In the genomic region with DNA sequence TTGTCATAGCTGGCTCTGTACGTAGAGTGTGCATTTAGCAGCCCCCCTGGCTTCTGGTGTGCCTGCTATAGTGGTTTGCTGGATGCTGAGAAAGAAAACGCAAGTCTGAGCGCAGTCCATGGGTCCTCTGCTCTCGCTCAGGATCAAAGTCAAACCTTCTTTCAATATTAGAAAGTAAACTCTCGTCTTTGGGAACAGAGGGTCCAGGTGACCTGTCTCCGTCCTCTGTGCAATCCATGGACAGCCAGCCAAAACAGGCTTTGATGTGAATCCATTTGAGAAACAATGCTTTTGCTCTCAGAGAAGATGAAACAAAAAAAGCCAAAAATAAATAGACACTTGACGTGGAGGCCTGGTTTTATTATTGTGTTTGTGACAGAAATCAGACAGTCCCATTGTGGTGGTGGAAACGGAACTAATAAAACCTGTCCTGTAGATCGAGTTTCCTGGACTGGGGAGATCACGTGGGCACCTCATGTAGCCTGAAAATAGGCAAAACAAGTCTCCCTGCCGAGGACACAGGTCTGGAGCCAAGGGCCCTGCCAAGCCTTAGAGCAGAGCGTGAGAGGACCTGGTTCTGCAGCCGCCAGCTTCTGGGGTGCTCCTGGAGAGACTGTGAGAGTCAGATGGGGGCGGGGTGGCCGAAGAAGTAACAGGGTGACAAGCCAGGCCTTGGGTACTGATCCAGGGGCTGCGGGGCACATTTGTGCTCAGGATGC, we compare ENCODE assay signal across 10 mouse cellular contexts. TPM values are rescaled to one million over a fixed set of nuclear protein-coding genes. Genes with fewer than 3 reads are reported as not detected.
DNase-seq lines count a peak whose midpoint lies in the region; ATAC-seq and TF ChIP-seq lines count a peak whose summit lies in the region.
"Had no signal": no experiment of that assay in that cellular context is flagged by ENCODE, and none has a peak within 500 bp of the region (broad histone marks: within the 10 kb centered on the region; RNA-seq: fewer than 3 reads in every experiment).

No protein-coding gene starts in this region.

- no peaks in the 10 kb centered on the region for H3K9me3 ChIP-seq in intestine, postnatal 0 days (ENCODE audit: control insufficient read depth)
- H3K9me3 ChIP-seq in liver, embryonic 15.5 days (replicated peaks) = no peaks in the 10 kb centered on the region
- H3K9me3 ChIP-seq: forebrain, embryonic 15.5 days had no signal

- no peak for TF ChIP-seq POLR2A in cerebellum, adult 2 months (IDR thresholded peaks at IDR 0.05; ENCODE audit: borderline replicate concordance, insufficient read depth, low read length)

- H3K27ac ChIP-seq in gastrocnemius, adult 2 months = peak overlapping the region; percentile 79
- H3K27ac ChIP-seq in cerebellum, adult 2 months (ENCODE audit: insufficient read depth, low read length) = peak overlapping the region; percentile 83
- H3K27ac ChIP-seq in intestine, postnatal 0 days (ENCODE audit: low read depth, low read length) = peak overlapping the region; percentile 95
- peak overlapping the region; percentile 77 for H3K27ac ChIP-seq in liver, embryonic 15.5 days (replicated peaks)
- H3K27ac ChIP-seq: forebrain, embryonic 15.5 days had no signal

- intact Hi-C loops in gastrocnemius, adult 2 months (cut with DNase I) = no loop called here
- intact Hi-C loops in gastrocnemius, postnatal 36 days (cut with DNase I) = no loop called here
- intact Hi-C loops in left cerebral cortex, postnatal 25 days (cut with DNase I) = no loop called here

- TF ChIP-seq CTCF in gastrocnemius, adult 2 months (IDR thresholded peaks at IDR 0.05) = no peak
- TF ChIP-seq CTCF in cerebellum, adult 2 months (IDR thresholded peaks at IDR 0.05; ENCODE audit: borderline replicate concordance, insufficient read depth, low read depth, low read length) = no peak
- TF ChIP-seq CTCF in intestine, postnatal 0 days (IDR thresholded peaks at IDR 0.05; ENCODE audit: low read depth) = no peak

- 17% methylated on average over 16 of the region's 16 CpGs for WGBS in cerebellum, adult 2 months
- WGBS in intestine, postnatal 0 days = 47% methylated on average over 16 of the region's 16 CpGs
- WGBS in liver, embryonic 15.5 days (ENCODE audit: insufficient replicate concordance) = 62% methylated on average over 16 of the region's 16 CpGs

- ATAC-seq in intestine, postnatal 0 days = peak; percentile 59
- ATAC-seq in liver, embryonic 15.5 days (ENCODE audit: insufficient read depth) = no peak; the same call in 1 of the 2 replicates
- ATAC-seq: forebrain, embryonic 15.5 days had no signal

- peaks cover 13% of the 10 kb centered on the region for H3K36me3 ChIP-seq in intestine, postnatal 0 days (ENCODE audit: control insufficient read depth, insufficient read depth)
- peaks cover 8% of the 10 kb centered on the region for H3K36me3 ChIP-seq in liver, embryonic 15.5 days (replicated peaks)
- H3K36me3 ChIP-seq: forebrain, embryonic 15.5 days had no signal

- peak overlapping the region; percentile 40 for H3K4me3 ChIP-seq in gastrocnemius, adult 2 months
- H3K4me3 ChIP-seq in cerebellum, adult 2 months (replicated peaks; ENCODE audit: insufficient read depth, low read depth, low read length) = peak overlapping the region; percentile 7
- no peak overlapping the region for H3K4me3 ChIP-seq in intestine, postnatal 0 days (ENCODE audit: low read depth, low read length)
- no peak overlapping the region for H3K4me3 ChIP-seq in liver, embryonic 15.5 days (replicated peaks)
- H3K4me3 ChIP-seq: forebrain, embryonic 15.5 days had no signal

- peak; percentile 57 for DNase-seq in gastrocnemius, adult 2 months
- DNase-seq in gastrocnemius, postnatal 36 days = no peak
- peak; percentile 89 to 94 for DNase-seq in cerebellum, adult 2 months
- no peak for DNase-seq in thymus, postnatal 10 days (ENCODE audit: low spot score in 2 of 2)
- no peak for DNase-seq in left cerebral cortex, postnatal 25 days (ENCODE audit: low spot score in 2 of 2)
- DNase-seq in c-Kit-positive CD71-positive TER-119-positive erythroid progenitor cells, embryonic 14.5 days (ENCODE audit: low spot score) = no peak
- DNase-seq: thymus, postnatal 25 days had no signal

- H3K4me1 ChIP-seq in cerebellum, adult 2 months (ENCODE audit: control insufficient read depth, insufficient read depth, low read length) = peaks cover 63% of the 10 kb centered on the region
- H3K4me1 ChIP-seq in intestine, postnatal 0 days (replicated peaks; ENCODE audit: control insufficient read depth, insufficient read depth, low read length) = 0 out of 2 replicates have a peak, but pooled peaks cover 3% of the 10 kb centered on the region
- H3K4me1 ChIP-seq in liver, embryonic 15.5 days (replicated peaks) = peaks cover 73% of the 10 kb centered on the region

- H3K4me2 ChIP-seq in intestine, postnatal 0 days (replicated peaks; ENCODE audit: low read depth) = peak overlapping the region; percentile 37; the same call in 1 of the 2 replicates
- 0 out of 2 replicates have a peak overlapping the region, but pooled peaks have one; percentile 6 for H3K4me2 ChIP-seq in liver, embryonic 15.5 days
- H3K4me2 ChIP-seq: forebrain, embryonic 15.5 days had no signal

- H3K9ac ChIP-seq in intestine, postnatal 0 days (ENCODE audit: low read depth, low read length) = 0 out of 2 replicates have a peak overlapping the region, but pooled peaks have one; percentile 19
- H3K9ac ChIP-seq in liver, embryonic 15.5 days = no peak overlapping the region
- H3K9ac ChIP-seq: forebrain, embryonic 15.5 days had no signal

- H3K27me3 ChIP-seq in cerebellum, adult 2 months (ENCODE audit: control insufficient read depth, insufficient read depth, low read length) = no peaks in the 10 kb centered on the region
- no peaks in the 10 kb centered on the region for H3K27me3 ChIP-seq in intestine, postnatal 0 days (replicated peaks; ENCODE audit: control insufficient read depth, insufficient read depth, low read length)
- no peaks in the 10 kb centered on the region for H3K27me3 ChIP-seq in liver, embryonic 15.5 days
- H3K27me3 ChIP-seq: forebrain, embryonic 15.5 days had no signal

RNA-seq across cellular contexts. Expression of a gene that starts 7.5 kb away (rescaled TPM):
- total RNA-seq in gastrocnemius, adult 2 months (2021) = 10 to 100 TPM; 12.0 to 12.4 TPM
- 10 to 100 TPM; 10.5 to 11.7 TPM for total RNA-seq in gastrocnemius, postnatal 36 days (2021)
- polyA plus RNA-seq in cerebellum, adult 2 months (2012; rRNA removed) = 102 and 111 TPM in 2 replicates
- 104 TPM in 2 replicates for polyA plus RNA-seq in intestine, postnatal 0 days (2015; fragmentation: Nextera tagmentation; extraction: Ambion mirVana)
- polyA plus RNA-seq in liver, embryonic 15.5 days (2015; fragmentation: Nextera tagmentation; extraction: Ambion mirVana) = 28.8 and 33.1 TPM in 2 replicates
- 10 to 100 TPM; 45.0 to 47.0 TPM for total RNA-seq in left cerebral cortex, postnatal 25 days (2021)

RNA-seq across cellular contexts. Expression of a gene that starts 46.7 kb away (rescaled TPM):
- total RNA-seq in gastrocnemius, adult 2 months (2021) = under 1 TPM; 0.42 to 0.46 TPM
- total RNA-seq in gastrocnemius, postnatal 36 days (2021) = under 1 TPM; 0.54 to 0.66 TPM
- polyA plus RNA-seq in cerebellum, adult 2 months (2012; rRNA removed) = 19.6 and 23.5 TPM in 2 replicates
- polyA plus RNA-seq in intestine, postnatal 0 days (2015; fragmentation: Nextera tagmentation; extraction: Ambion mirVana) = 1.5 and 1.8 TPM in 2 replicates
- polyA plus RNA-seq in liver, embryonic 15.5 days (2015; fragmentation: Nextera tagmentation; extraction: Ambion mirVana) = 2.8 and 3.2 TPM in 2 replicates
- total RNA-seq in left cerebral cortex, postnatal 25 days (2021) = 10 to 100 TPM; 67.4 to 72.8 TPM

Comparison
In these comparisons a context has a peak if more than half of its experiments do, and no peak if none do; other contexts are left out.
1. DNase-seq: peak in gastrocnemius, adult 2 months (single experiment) and cerebellum, adult 2 months (2 of 2); none in gastrocnemius, postnatal 36 days (0 of 2), thymus, postnatal 10 days (0 of 2), left cerebral cortex, postnatal 25 days (0 of 2) and c-Kit-positive CD71-positive TER-119-positive erythroid progenitor cells, embryonic 14.5 days (single experiment).
2. H3K4me3 ChIP-seq: peak in gastrocnemius, adult 2 months (single experiment) and cerebellum, adult 2 months (single experiment); none in intestine, postnatal 0 days (single experiment) and liver, embryonic 15.5 days (single experiment).
3. RNA of a gene that starts 46.7 kb away (total RNA-seq): 67.4 to 72.8 TPM in left cerebral cortex, postnatal 25 days; 0.54 to 0.66 TPM in gastrocnemius, postnatal 36 days and 0.42 to 0.46 TPM in gastrocnemius, adult 2 months; every median in the first group is over 10 times any median in the second.
4. Peak in every context shown above with its lines, with median percentiles within 50 percentile points of each other: H3K27ac ChIP-seq.